ENCODE assay signal across 25 mouse cellular contexts in the genomic region with DNA sequence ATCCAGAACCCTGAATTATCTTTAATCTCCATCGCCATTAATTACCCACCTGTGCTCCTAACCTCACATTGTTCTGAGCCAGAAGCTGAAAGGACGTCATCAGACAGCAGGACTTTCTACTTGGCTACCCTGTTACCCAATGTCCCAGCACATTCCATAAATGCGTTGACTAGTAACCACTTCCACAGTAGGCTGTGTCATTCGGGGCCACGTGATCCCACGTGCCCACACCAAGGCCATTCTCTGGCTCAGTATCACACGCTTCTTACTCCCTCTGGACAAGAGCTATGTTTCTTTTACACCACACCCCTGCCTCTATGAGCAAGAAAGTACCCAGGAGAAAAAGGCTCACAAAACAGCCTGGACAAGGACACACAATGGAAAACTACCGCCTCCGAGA. TPM values are rescaled to one million over a fixed set of nuclear protein-coding genes. Genes with fewer than 3 reads are reported as not detected.
DNase-seq lines count a peak whose midpoint lies in the region; ATAC-seq and TF ChIP-seq lines count a peak whose summit lies in the region.
"Had no signal": no experiment of that assay in that cellular context is flagged by ENCODE, and none has a peak within 500 bp of the region (broad histone marks: within the 10 kb centered on the region; RNA-seq: fewer than 3 reads in every experiment).

No protein-coding gene starts in this region.

- CTCF ChIA-PET in Patski (lab: Charles Lee), result no interaction called here

- H3K27me3 ChIP-seq in kidney, embryonic 15.5 days, result no peaks in the 10 kb centered on the region
- no peaks in the 10 kb centered on the region for H3K27me3 ChIP-seq in Patski
- H3K27me3 ChIP-seq: embryonic facial prominence, embryonic 12.5 days; heart, embryonic 15.5 days; hindbrain, embryonic 12.5 days; intestine, embryonic 15.5 days; limb, embryonic 15.5 days; liver, embryonic 13.5 days; midbrain, embryonic 13.5 days had no signal

- no peaks in the 10 kb centered on the region for H3K9me3 ChIP-seq in kidney, embryonic 15.5 days (replicated peaks)
- H3K9me3 ChIP-seq: embryonic facial prominence, embryonic 12.5 days; heart, embryonic 15.5 days; hindbrain, embryonic 12.5 days; intestine, embryonic 15.5 days; limb, embryonic 10.5 days; limb, embryonic 15.5 days; liver, embryonic 13.5 days; midbrain, embryonic 13.5 days had no signal

- H3K9ac ChIP-seq in kidney, embryonic 15.5 days, result no peak overlapping the region
- H3K9ac ChIP-seq: embryonic facial prominence, embryonic 12.5 days; heart, embryonic 15.5 days; hindbrain, embryonic 12.5 days; intestine, embryonic 15.5 days; limb, embryonic 15.5 days; liver, embryonic 13.5 days; midbrain, embryonic 13.5 days had no signal

- ATAC-seq in kidney, embryonic 15.5 days (replicated peaks; ENCODE audit: low FRiP score), result 0 out of 2 replicates have a peak, but pooled peaks have one; percentile 18
- peak; percentile 88 for ATAC-seq in Patski
- ATAC-seq: CD4-positive, CD25-positive, alpha-beta regulatory T cell, adult 4 months; forebrain, embryonic 14.5 days; hindbrain, postnatal 0 days; intestine, embryonic 15.5 days; lung, postnatal 0 days; midbrain, embryonic 13.5 days had no signal

- no peak for TF ChIP-seq CTCF in Patski (IDR thresholded peaks at IDR 0.05)

- DNase-seq in kidney, adult 18-20 months, result no peak
- peak; percentile 34 for DNase-seq in Patski (ENCODE audit: low read depth, low spot score)
- DNase-seq in adrenal gland, adult 2 months, result peak; percentile 80
- peak; percentile 75 to 80 for DNase-seq in adrenal gland, postnatal 36 days
- DNase-seq in layer of hippocampus, postnatal 10 days (ENCODE audit: low spot score in 2 of 2), result no peak
- no peak for DNase-seq in T-cell, adult 2 months (ENCODE audit: low spot score)
- DNase-seq: cerebellum, adult 8-10 months; cerebellum, postnatal 25 days; gastrocnemius, postnatal 14 days; heart, postnatal 36 days; liver, embryonic 13.5 days; lung, adult 18-20 months had no signal

- no peaks in the 10 kb centered on the region for H3K36me3 ChIP-seq in kidney, embryonic 15.5 days
- H3K36me3 ChIP-seq: heart, embryonic 15.5 days; intestine, embryonic 15.5 days; limb, embryonic 15.5 days; liver, embryonic 13.5 days had no signal

- no peak overlapping the region for H3K4me2 ChIP-seq in kidney, embryonic 15.5 days
- H3K4me2 ChIP-seq: embryonic facial prominence, embryonic 12.5 days; heart, embryonic 15.5 days; hindbrain, embryonic 12.5 days; intestine, embryonic 15.5 days; limb, embryonic 15.5 days; liver, embryonic 13.5 days; midbrain, embryonic 13.5 days had no signal

- POLR2A ChIA-PET in Patski (lab: Charles Lee), result no interaction called here

- in situ Hi-C loops in Patski (cut with MboI; ENCODE audit: low pct_unique_long_range_greater_than_20kb), result no loop called here

- H3K27ac ChIP-seq in kidney, embryonic 15.5 days, result no peak overlapping the region
- H3K27ac ChIP-seq: embryonic facial prominence, embryonic 12.5 days; heart, embryonic 15.5 days; hindbrain, embryonic 12.5 days; hindbrain, postnatal 0 days; intestine, embryonic 15.5 days; limb, embryonic 10.5 days; limb, embryonic 15.5 days; liver, embryonic 13.5 days; macrophage; midbrain, embryonic 13.5 days had no signal

- H3K4me1 ChIP-seq in kidney, embryonic 15.5 days, result no peaks in the 10 kb centered on the region; the same call in 1 of the 2 replicates
- H3K4me1 ChIP-seq: heart, embryonic 15.5 days; intestine, embryonic 15.5 days; limb, embryonic 10.5 days; limb, embryonic 15.5 days; liver, embryonic 13.5 days had no signal

- 86% methylated on average over 9 of the region's 9 CpGs for WGBS in kidney, embryonic 15.5 days

- H3K4me3 ChIP-seq in kidney, embryonic 15.5 days (replicated peaks), result no peak overlapping the region
- H3K4me3 ChIP-seq: embryonic facial prominence, embryonic 12.5 days; heart, embryonic 15.5 days; hindbrain, embryonic 12.5 days; intestine, embryonic 15.5 days; limb, embryonic 10.5 days; limb, embryonic 15.5 days; liver, embryonic 13.5 days; midbrain, embryonic 13.5 days had no signal

RNA-seq across cellular contexts. Expression of gene Bcat1, which starts 40.6 kb away (rescaled TPM):
- 9.1 and 9.5 TPM in 2 replicates for polyA plus RNA-seq in kidney, embryonic 15.5 days (2015; fragmentation: Nextera tagmentation; extraction: Ambion mirVana)
- 57.1 TPM for polyA plus RNA-seq in Patski (2021)
- total RNA-seq in adrenal gland, adult 2 months (2021), result 10 to 100 TPM; 11.4 to 34.6 TPM
- polyA plus RNA-seq in adrenal gland, adult 2 months (2012; rRNA removed), result 0.48 and 0.57 TPM in 2 replicates
- total RNA-seq in adrenal gland, postnatal 36 days (2021), result 10 to 100 TPM; 14.2 to 23.4 TPM
- total RNA-seq in layer of hippocampus, postnatal 10 days (2021), result 10 to 100 TPM; 78.6 to 79.6 TPM
- polyA plus RNA-seq: macrophage had no signal

Comparison
In these comparisons a context has a peak if more than half of its experiments do, and no peak if none do; other contexts are left out.
1. DNase-seq: peak in Patski (single experiment), adrenal gland, adult 2 months (single experiment) and adrenal gland, postnatal 36 days (2 of 2); none in kidney, adult 18-20 months (single experiment), layer of hippocampus, postnatal 10 days (0 of 2) and T-cell, adult 2 months (single experiment).